ENCODE assay signal across 12 mouse cellular contexts in the genomic region with DNA sequence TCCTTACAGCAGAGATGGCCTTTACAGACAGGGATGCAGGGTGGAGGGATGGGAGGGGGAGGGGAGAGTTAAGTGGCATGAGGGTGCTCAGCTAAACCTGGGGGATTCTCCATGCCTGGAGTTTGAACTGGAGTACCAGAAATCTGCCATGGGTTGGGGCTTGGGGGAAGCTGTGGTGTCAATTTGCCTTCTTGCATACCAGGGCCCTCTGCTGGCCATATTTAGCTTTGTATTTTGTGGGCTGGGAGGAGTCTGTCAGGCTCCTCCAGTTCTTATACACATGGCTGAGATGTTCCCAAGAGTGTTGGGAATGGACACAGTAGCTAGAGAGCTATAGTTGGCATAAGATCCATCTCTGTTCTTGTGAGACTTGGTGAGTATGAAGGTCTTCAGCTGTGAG. TPM values are rescaled to one million over a fixed set of nuclear protein-coding genes. Genes with fewer than 3 reads are reported as not detected.
DNase-seq lines count a peak whose midpoint lies in the region; ATAC-seq and TF ChIP-seq lines count a peak whose summit lies in the region.
"Had no signal": no experiment of that assay in that cellular context is flagged by ENCODE, and none has a peak within 500 bp of the region (broad histone marks: within the 10 kb centered on the region; RNA-seq: fewer than 3 reads in every experiment).

No protein-coding gene starts in this region.

- TF ChIP-seq CTCF in CH12.LX (conservative IDR thresholded peaks at IDR 0.05 in 1 of 2, IDR thresholded peaks at IDR 0.05 in 1 of 2; ENCODE audit: low read depth in 2 of 2, low read length in 2 of 2), result peak; percentile 39 to 71

- H3K27ac ChIP-seq in kidney, embryonic 16.5 days (ENCODE audit: low read length), result no peak overlapping the region
- H3K27ac ChIP-seq in CH12.LX (ENCODE audit: insufficient read depth, low read depth), result no peak overlapping the region
- no peak overlapping the region for H3K27ac ChIP-seq in intestine, embryonic 15.5 days
- H3K27ac ChIP-seq: forebrain, embryonic 15.5 days; liver, embryonic 15.5 days had no signal

- H3K9me3 ChIP-seq in kidney, embryonic 16.5 days (ENCODE audit: low read length), result no peaks in the 10 kb centered on the region
- H3K9me3 ChIP-seq in CH12.LX (replicated peaks; ENCODE audit: low read length), result no peaks in the 10 kb centered on the region
- no peaks in the 10 kb centered on the region for H3K9me3 ChIP-seq in intestine, embryonic 15.5 days
- H3K9me3 ChIP-seq: forebrain, embryonic 15.5 days; liver, embryonic 15.5 days had no signal

- H3K4me2 ChIP-seq in kidney, embryonic 16.5 days (replicated peaks; ENCODE audit: low read depth, low read length), result no peak overlapping the region
- no peak overlapping the region for H3K4me2 ChIP-seq in CH12.LX (ENCODE audit: insufficient read depth, low read depth, poor library complexity, severe bottlenecking)
- H3K4me2 ChIP-seq in intestine, embryonic 15.5 days (replicated peaks), result no peak overlapping the region
- H3K4me2 ChIP-seq: forebrain, embryonic 15.5 days; liver, embryonic 15.5 days had no signal

- H3K4me1 ChIP-seq in kidney, embryonic 16.5 days (ENCODE audit: insufficient read depth, low read length), result no peaks in the 10 kb centered on the region
- H3K4me1 ChIP-seq in CH12.LX (ENCODE audit: control insufficient read depth in 1 of 2, insufficient read depth in 2 of 2), result no peaks in the 10 kb centered on the region; a peak in 1 of 4 replicates
- no peaks in the 10 kb centered on the region for H3K4me1 ChIP-seq in intestine, embryonic 15.5 days (replicated peaks)
- H3K4me1 ChIP-seq: liver, embryonic 15.5 days had no signal

- dilution Hi-C loops in CH12.LX (cut with MboI; ENCODE audit: extremely low pct_ligation_motif_present, extremely low pct_unique_long_range_greater_than_20kb, low sequenced_read_pairs), result no loop called here

- TF ChIP-seq EP300 in CH12.LX (IDR thresholded peaks at IDR 0.05; ENCODE audit: low read length), result no peak

- H3K36me3 ChIP-seq in kidney, embryonic 16.5 days (ENCODE audit: insufficient read depth, low read length), result no peaks in the 10 kb centered on the region
- H3K36me3 ChIP-seq in CH12.LX (replicated peaks in 1 of 2; ENCODE audit: control insufficient read depth in 1 of 2, insufficient read depth in 1 of 2, low read length in 1 of 2), result no peaks in the 10 kb centered on the region
- H3K36me3 ChIP-seq in intestine, embryonic 15.5 days, result no peaks in the 10 kb centered on the region
- H3K36me3 ChIP-seq: forebrain, embryonic 15.5 days; liver, embryonic 15.5 days had no signal

- ATAC-seq in kidney, embryonic 16.5 days (ENCODE audit: low FRiP score, low TSS enrichment), result no peak
- ATAC-seq in intestine, embryonic 15.5 days, result no peak
- ATAC-seq: forebrain, embryonic 15.5 days had no signal

- H3K9ac ChIP-seq in kidney, embryonic 16.5 days (replicated peaks; ENCODE audit: low read length), result no peak overlapping the region
- no peak overlapping the region for H3K9ac ChIP-seq in CH12.LX (ENCODE audit: insufficient read depth, low read depth)
- no peak overlapping the region for H3K9ac ChIP-seq in intestine, embryonic 15.5 days
- H3K9ac ChIP-seq: forebrain, embryonic 15.5 days; liver, embryonic 15.5 days had no signal

- peak; percentile 46 for TF ChIP-seq RAD21 in CH12.LX (IDR thresholded peaks at IDR 0.05; ENCODE audit: low read depth, low read length)

- DNase-seq in kidney, adult 9 months, result peak; percentile 43
- DNase-seq in CH12.LX (ENCODE audit: extremely low read depth) (peak; percentile 55), R1 (ENCODE audit: low read depth, low spot score) (peak; percentile 74), MN1 (ENCODE audit: low spot score) (no peak)
- peak; percentile 24 for DNase-seq in kidney, postnatal 10 days
- DNase-seq in cerebellum, adult 9-10 months, result no peak

- no peaks in the 10 kb centered on the region for H3K27me3 ChIP-seq in kidney, embryonic 16.5 days (ENCODE audit: insufficient read depth, low read length)
- no peaks in the 10 kb centered on the region for H3K27me3 ChIP-seq in CH12.LX (replicated peaks)
- no peaks in the 10 kb centered on the region for H3K27me3 ChIP-seq in intestine, embryonic 15.5 days (replicated peaks)
- H3K27me3 ChIP-seq: forebrain, embryonic 15.5 days; liver, embryonic 15.5 days had no signal

- in situ Hi-C loops in CH12.LX (cut with MboI; ENCODE audit: low pct_ligation_motif_present, low pct_unique_long_range_greater_than_20kb, low sequenced_read_pairs), result no loop called here

- H3K79me2 ChIP-seq in CH12.LX (replicated peaks; ENCODE audit: control insufficient read depth, extremely low read depth, insufficient read depth, poor library complexity, severe bottlenecking), result no peaks in the 10 kb centered on the region

- no peak overlapping the region for H3K4me3 ChIP-seq in kidney, embryonic 16.5 days (ENCODE audit: low read length)
- H3K4me3 ChIP-seq in CH12.LX (replicated peaks in 1 of 3; ENCODE audit: low read depth in 2 of 3, low read length in 2 of 3, poor library complexity in 1 of 3), result no peak overlapping the region
- no peak overlapping the region for H3K4me3 ChIP-seq in intestine, embryonic 15.5 days (replicated peaks)
- H3K4me3 ChIP-seq: forebrain, embryonic 15.5 days; liver, embryonic 15.5 days had no signal

- no peak for TF ChIP-seq POLR2A in CH12.LX (IDR thresholded peaks at IDR 0.05; ENCODE audit: low read depth, low read length)

TF ChIP-seq in CH12.LX, 34 proteins besides CTCF, POLR2A, EP300 and RAD21:
- TF ChIP-seq SMC3 (IDR thresholded peaks at IDR 0.05; ENCODE audit: low read depth, low read length) (peak; percentile 52), MXI1 (IDR thresholded peaks at IDR 0.05; ENCODE audit: low read depth, low read length) (no peak)
TF ChIP-seq in CH12.LX: peak in this region for 1.

RNA-seq across cellular contexts. Expression of gene Gm21750, which starts 23.6 kb away (rescaled TPM):
- not detected in 2 replicates for polyA plus RNA-seq in kidney, embryonic 16.5 days (2015; fragmentation: Nextera tagmentation; extraction: Ambion mirVana)
- total RNA-seq in CH12.LX (2012; rRNA removed) (not detected in 2 replicates), CH12.LX (2014; rRNA removed) (not detected in 2 replicates)
- not detected in 2 replicates for polyA plus RNA-seq in CH12.LX (2012; ENCODE audit: insufficient read length, low read depth)
- not detected in 2 replicates for polyA plus RNA-seq in intestine, embryonic 15.5 days (2015; fragmentation: Nextera tagmentation; extraction: Ambion mirVana)
- polyA plus RNA-seq: cortical plate, adult 2 months; forebrain, embryonic 15.5 days; heart, embryonic 16.5 days; liver, embryonic 15.5 days had no signal

Comparison
In these comparisons a context has a peak if more than half of its experiments do, and no peak if none do; other contexts are left out.
1. DNase-seq: peak in kidney, adult 9 months (single experiment), CH12.LX (single experiment), R1 (single experiment) and kidney, postnatal 10 days (single experiment); none in cerebellum, adult 9-10 months (single experiment) and MN1 (single experiment).